Mouse (Mus musculus): Measurements from ENCODE around the gene Cit. TPM values are rescaled to one million over a fixed set of nuclear protein-coding genes. Genes with fewer than 3 reads are reported as not detected.
A peak's percentile ranks its signal among the peaks of the same experiment; 100 is the strongest.

The Cit gene
- total and polyA plus RNA-seq, 3 experiments = 21.5 to 32.9 (median 24.1) TPM

GRCm38 (mm10) chr5:115897036-115897435 lies 52.0 kb downstream of the Cit start:
- Histone ChIP-seq H3K4me3 (ENCODE audit: control insufficient read depth in 1 of 2, insufficient read depth in 1 of 2, low read depth in 2 of 2, low read length in 2 of 2) (no peak overlapping the region), H3K4me1 (ENCODE audit: control insufficient read depth in 1 of 2, insufficient read depth in 2 of 2, low read length in 2 of 2) (peaks cover 0 to 6% of the 10 kb centered on the region in 2 experiments; a peak in 2 of 4 replicates), H3K27ac (ENCODE audit: control insufficient read depth, low read depth, low read length) (0 out of 2 replicates have a peak overlapping the region, but pooled peaks have one; percentile 8), H3K79me2 (ENCODE audit: control insufficient read depth, insufficient read depth, low read length, poor library complexity) (no peaks in the 10 kb centered on the region), H3K27me3 (ENCODE audit: control insufficient read depth in 1 of 2, insufficient read depth in 2 of 2, low read length in 2 of 2) (no peaks in the 10 kb centered on the region), H3K9me3 (replicated peaks; ENCODE audit: insufficient read depth, low read length) (no peaks in the 10 kb centered on the region), H3K36me3 (ENCODE audit: control insufficient read depth in 1 of 2, insufficient read depth in 2 of 2, low read length in 2 of 2) (peaks cover 4 to 9% of the 10 kb centered on the region in 2 experiments; a peak in 3 of 4 replicates), H3K9ac (ENCODE audit: control insufficient read depth, low read depth, low read length, poor library complexity, severe bottlenecking) (no peak overlapping the region)
- TF ChIP-seq POLR2AphosphoS5 (IDR thresholded peaks at IDR 0.05; ENCODE audit: borderline replicate concordance, low read depth, low read length) (no peak), ELF1 (IDR thresholded peaks at IDR 0.05; ENCODE audit: low read depth, low read length) (peak; percentile 68), POLR2A (IDR thresholded peaks at IDR 0.05; ENCODE audit: control insufficient read depth in 1 of 2, insufficient read depth in 1 of 2, low read depth in 1 of 2, low read length in 2 of 2, poor library complexity in 1 of 2) (no peak), GATA1 (IDR thresholded peaks at IDR 0.05; ENCODE audit: low read depth, low read length) (0 out of 2 replicates have a peak, but pooled peaks have one; percentile 24)
- DNase-seq (ENCODE audit: low read depth, low spot score) = peak; percentile 65

DNA sequence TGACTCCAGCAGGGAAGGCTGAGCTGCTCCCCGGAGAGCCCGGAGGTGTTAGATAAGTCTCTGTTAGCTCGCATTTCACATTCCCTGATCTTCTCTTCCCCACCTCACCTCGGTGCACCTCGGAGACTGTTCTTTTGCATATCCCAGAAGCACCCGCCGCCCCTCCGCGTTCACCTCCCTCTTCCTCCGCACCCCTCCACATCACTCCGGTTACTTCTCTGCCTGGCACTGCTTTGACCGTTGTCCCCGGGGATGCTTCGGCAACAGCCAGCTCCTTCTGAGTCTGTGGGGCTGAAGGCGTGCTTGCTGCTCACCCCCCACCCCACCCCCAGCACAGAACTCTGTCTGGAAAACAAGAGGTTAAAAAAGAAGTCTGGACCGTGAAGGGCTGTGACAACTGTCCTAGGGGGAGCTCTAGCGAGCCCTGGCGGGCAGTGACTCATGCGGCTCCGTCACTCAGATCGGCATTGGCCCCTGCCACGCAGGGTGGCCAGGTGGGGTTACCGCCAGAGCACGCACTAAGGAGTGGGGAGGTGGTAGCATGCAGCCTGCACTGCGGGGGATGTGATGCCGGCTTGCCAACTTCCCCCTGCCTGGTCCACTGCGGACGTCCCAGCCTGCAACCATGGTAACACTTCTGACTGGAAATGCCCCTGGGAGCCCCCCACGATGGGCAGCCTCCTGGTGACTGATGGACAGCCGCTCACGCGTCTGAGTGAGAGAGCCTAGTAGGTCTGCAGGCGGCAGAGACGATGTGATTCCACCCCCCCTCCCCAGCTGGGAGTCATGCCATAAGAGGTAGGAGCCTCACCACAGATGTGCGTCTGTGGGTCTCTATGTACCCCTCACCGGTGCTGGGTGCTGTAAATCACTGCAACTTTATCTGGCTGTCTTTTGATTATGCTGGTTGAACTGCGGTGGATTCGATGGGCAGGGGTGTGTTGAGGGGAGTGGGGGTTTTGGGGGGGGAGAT lies 62.2 kb downstream of the Cit start:
- no peaks in the 10 kb centered on the region; a peak in 2 of 4 replicates for H3K36me3 ChIP-seq (ENCODE audit: control insufficient read depth in 1 of 2, insufficient read depth in 2 of 2, low read length in 2 of 2)
- H3K9ac ChIP-seq (ENCODE audit: control insufficient read depth, low read depth, low read length, poor library complexity, severe bottlenecking) = no peak overlapping the region
- no peaks in the 10 kb centered on the region for H3K9me3 ChIP-seq (replicated peaks; ENCODE audit: insufficient read depth, low read length)
- DNase-seq (ENCODE audit: low read depth, low spot score) = no peak
- no peaks in the 10 kb centered on the region for H3K79me2 ChIP-seq (ENCODE audit: control insufficient read depth, insufficient read depth, low read length, poor library complexity)
- TF ChIP-seq MYB (IDR thresholded peaks at IDR 0.05; ENCODE audit: low read depth, low read length) (no peak), E2F4 (IDR thresholded peaks at IDR 0.05; ENCODE audit: borderline replicate concordance, low read depth, low read length) (no peak), MXI1 (IDR thresholded peaks at IDR 0.05; ENCODE audit: low read depth, low read length) (no peak), SMC3 (IDR thresholded peaks at IDR 0.05; ENCODE audit: low read depth, low read length) (no peak), CTCF (IDR thresholded peaks at IDR 0.05 in 2 of 3, conservative IDR thresholded peaks at IDR 0.05 in 1 of 3; ENCODE audit: control insufficient read depth in 1 of 3, insufficient read depth in 1 of 3, low read depth in 2 of 3, low read length in 3 of 3, poor library complexity in 1 of 3, severe bottlenecking in 1 of 3) (no peak), ZNF384 (IDR thresholded peaks at IDR 0.05; ENCODE audit: low read depth, low read length) (no peak), SIN3A (IDR thresholded peaks at IDR 0.05; ENCODE audit: low read length) (no peak), USF1 (IDR thresholded peaks at IDR 0.05; ENCODE audit: low read depth, low read length) (no peak), GABPA (IDR thresholded peaks at IDR 0.05; ENCODE audit: low read depth, low read length) (no peak), CHD1 (IDR thresholded peaks at IDR 0.05; ENCODE audit: low read depth, low read length) (no peak), NELFE (IDR thresholded peaks at IDR 0.05; ENCODE audit: low read depth, low read length) (no peak), MEF2A (IDR thresholded peaks at IDR 0.05; ENCODE audit: extremely low read depth, insufficient replicate concordance, low read depth, low read length, poor library complexity, severe bottlenecking) (no peak), POLR2AphosphoS5 (IDR thresholded peaks at IDR 0.05; ENCODE audit: borderline replicate concordance, low read depth, low read length) (no peak)
- no peak overlapping the region for H3K4me3 ChIP-seq (ENCODE audit: control insufficient read depth in 1 of 2, insufficient read depth in 1 of 2, low read depth in 2 of 2, low read length in 2 of 2)
- H3K27ac ChIP-seq (ENCODE audit: control insufficient read depth, low read depth, low read length) = no peak overlapping the region
- no peaks in the 10 kb centered on the region for H3K27me3 ChIP-seq (ENCODE audit: control insufficient read depth in 1 of 2, insufficient read depth in 2 of 2, low read length in 2 of 2)
- no peaks in the 10 kb centered on the region; a peak in 1 of 4 replicates for H3K4me1 ChIP-seq (ENCODE audit: control insufficient read depth in 1 of 2, insufficient read depth in 2 of 2, low read length in 2 of 2)

Data from MEL (cell line).